Mouse (Mus musculus) frontal cortex, adult 2 months (tissue): ENCODE measurements around the gene Lrrc32. TPM values are rescaled to one million over a fixed set of nuclear protein-coding genes. Genes with fewer than 3 reads are reported as not detected.

Source experiments
- DNase-seq, 2 experiments: peaks; one replicate each; pipeline ENCODE4 v3.0.0; 2022; ENCODE audit warnings: low spot score in 1 of 2; ENCODE audit errors: extremely low spot score in 1 of 2
- polyA plus RNA-seq: library from polyadenylated mRNA; depleted of rRNA; stranded (reverse); fragments of >200 nt; gene quantifications from 2 replicates; pipeline ENCODE4 v1.2.3, GENCODE M21; 2012

Lrrc32 gene
- polyA plus RNA-seq, 1 experiment, result 4.0 TPM

- no peak for DNase-seq
Observed at GRCm38 (mm10) chr7:98487202-98487980, 1.7 kb upstream of the Lrrc32 start.

GRCm38 (mm10) chr7:98488398-98489130 is 519 bp upstream of the Lrrc32 start:
- no peak for DNase-seq

GRCm38 (mm10) chr7:98489623-98490084 is 571 bp downstream of the Lrrc32 start:
- peak in 1 of 2 experiments; percentile 69 for DNase-seq

GRCm38 (mm10) chr7:98490328-98490727 is 1.2 kb downstream of the Lrrc32 start:
- DNase-seq, result no peak

- no peak for DNase-seq
Observed at GRCm38 (mm10) chr7:98490911-98491310, 1.8 kb downstream of the Lrrc32 start.

- DNase-seq, result no peak
Observed at GRCm38 (mm10) chr7:98491451-98492200, 2.5 kb downstream of the Lrrc32 start.

- no peak for DNase-seq
Observed at GRCm38 (mm10) chr7:98492331-98492730, 3.2 kb downstream of the Lrrc32 start.

GRCm38 (mm10) chr7:98493307-98493706 is 4.2 kb downstream of the Lrrc32 start:
- DNase-seq, result no peak

GRCm38 (mm10) chr7:98493901-98494480 is 4.9 kb downstream of the Lrrc32 start:
- no peak for DNase-seq

- DNase-seq, result no peak
Observed at GRCm38 (mm10) chr7:98495591-98495990, 6.5 kb downstream of the Lrrc32 start.

GRCm38 (mm10) chr7:98497451-98497850 is 8.4 kb downstream of the Lrrc32 start:
- DNase-seq, result no peak

- DNase-seq, result no peak
Observed at GRCm38 (mm10) chr7:98498101-98498500, 9.0 kb downstream of the Lrrc32 start.

GRCm38 (mm10) chr7:98498656-98499560 is 9.8 kb downstream of the Lrrc32 start:
- no peak for DNase-seq

GRCm38 (mm10) chr7:98499561-98500292 is 10.6 kb downstream of the Lrrc32 start:
- no peak for DNase-seq

GRCm38 (mm10) chr7:98500470-98500869 is 11.4 kb downstream of the Lrrc32 start:
- DNase-seq, result no peak

GRCm38 (mm10) chr7:98501078-98501477 is 12.0 kb downstream of the Lrrc32 start:
- no peak for DNase-seq

GRCm38 (mm10) chr7:98502921-98503320 is 13.8 kb downstream of the Lrrc32 start:
- DNase-seq, result no peak

GRCm38 (mm10) chr7:98503951-98504647 is 15.0 kb downstream of the Lrrc32 start:
- DNase-seq, result no peak
